Mouse (Mus musculus) forebrain, embryonic 16.5 days (tissue): ENCODE data around the gene H2afv. TPM values are rescaled to one million over a fixed set of nuclear protein-coding genes. Genes with fewer than 3 reads are reported as not detected.

Source experiments
- ATAC-seq: fragments of 200-750 bp; cut with Nextera tagmentation; 2 replicates; pipeline ENCODE4 v1.8.0; 2017; ENCODE audit warnings: mild to moderate bottlenecking, moderate library complexity
- H3K27ac ChIP-seq: fragments of 300-500 bp; sonication (generic); 2 replicates; pipeline ENCODE4 v1.5.1; 2014; ENCODE audit warnings: low read length, control low read depth
- H3K27me3 ChIP-seq: fragments of 300-500 bp; sonication (generic); replicated peaks from 2 replicates; pipeline ENCODE4 v1.6.1; 2014; ENCODE audit warnings: low read length; ENCODE audit not compliant: control insufficient read depth, insufficient read depth
- H3K36me3 ChIP-seq: fragments of 300-500 bp; sonication (generic); 2 replicates; pipeline ENCODE4 v1.6.1; 2014; ENCODE audit not compliant: control insufficient read depth, insufficient read depth
- H3K4me1 ChIP-seq: fragments of 300-500 bp; sonication (generic); replicated peaks from 2 replicates; pipeline ENCODE4 v1.6.1; 2014; ENCODE audit warnings: low read length; ENCODE audit not compliant: control insufficient read depth, insufficient read depth
- H3K4me2 ChIP-seq: fragments of 300-500 bp; sonication (generic); 2 replicates; pipeline ENCODE4 v1.6.1; 2014; ENCODE audit warnings: mild to moderate bottlenecking, low read length, control low read depth
- H3K4me3 ChIP-seq: fragments of 300-500 bp; sonication (generic); replicated peaks from 2 replicates; pipeline ENCODE4 v1.5.1; 2014; ENCODE audit warnings: mild to moderate bottlenecking, low read length, control low read depth
- H3K9ac ChIP-seq: fragments of 300-500 bp; sonication (generic); replicated peaks from 2 replicates; pipeline ENCODE4 v1.6.1; 2014; ENCODE audit warnings: low read depth, low read length, control low read depth
- H3K9me3 ChIP-seq: fragments of 300-500 bp; sonication (generic); 2 replicates; pipeline ENCODE4 v1.6.1; 2016; ENCODE audit warnings: low read length; ENCODE audit not compliant: control insufficient read depth
- WGBS: fragments of 180-500 bp; shearing (Covaris S2); extraction: QIAGEN DNeasy Blood & Tissue Kit; methylation state at CpG from one replicate; pipeline ENCODE4 v1.1.7; 2014; 5-methylcytosine and 5-hydroxymethylcytosine counted together
- polyA plus RNA-seq: library from polyadenylated mRNA; unstranded; fragments of >200 nt; fragmentation: Nextera tagmentation; extraction: Ambion mirVana; gene quantifications from 2 replicates; pipeline ENCODE4 v1.2.1, GENCODE M21; 2015

Gene H2afv
- polyA plus RNA-seq, 1 experiment from 2014 or later, result 438 TPM

- Histone ChIP-seq H3K9me3 (no peaks in the 10 kb centered on the region), H3K27me3 (no peaks in the 10 kb centered on the region)
- ATAC-seq, result no peak
Observed at GRCm38 (mm10) chr11:6398141-6398540, 46.1 kb downstream of the H2afv start.

GRCm38 (mm10) chr11:6395565-6395964 is 48.7 kb downstream of the H2afv start:
- Histone ChIP-seq H3K4me1 (peaks cover 21% of the 10 kb centered on the region), H3K36me3 (peaks cover 47% of the 10 kb centered on the region), H3K4me3 (no peak overlapping the region), H3K9me3 (no peaks in the 10 kb centered on the region), H3K4me2 (no peak overlapping the region), H3K9ac (no peak overlapping the region), H3K27me3 (no peaks in the 10 kb centered on the region), H3K27ac (no peak overlapping the region)
- no peak for ATAC-seq
- WGBS, result 91% methylated on average over 5 of the region's 5 CpGs

More at GRCm38 (mm10) chr11:6398141-6398540, 46.1 kb downstream of the H2afv start:
- Histone ChIP-seq H3K9ac (no peak overlapping the region), H3K36me3 (peaks cover 61% of the 10 kb centered on the region), H3K4me1 (peaks cover 5% of the 10 kb centered on the region; the same call in 1 of the 2 replicates), H3K4me2 (no peak overlapping the region), H3K27ac (no peak overlapping the region), H3K4me3 (no peak overlapping the region)
- 93% methylated on average over 10 of the region's 10 CpGs for WGBS

GRCm38 (mm10) chr11:6393866-6394265 is 50.4 kb downstream of the H2afv start:
- Histone ChIP-seq H3K4me2 (no peak overlapping the region), H3K27ac (no peak overlapping the region), H3K9me3 (no peaks in the 10 kb centered on the region), H3K27me3 (no peaks in the 10 kb centered on the region), H3K36me3 (peaks cover 34% of the 10 kb centered on the region), H3K9ac (no peak overlapping the region), H3K4me3 (no peak overlapping the region), H3K4me1 (peaks cover 28% of the 10 kb centered on the region)
- WGBS, result 70% methylated on average over 1 of the region's 1 CpGs
- ATAC-seq, result no peak

GRCm38 (mm10) chr11:6392857-6393256 is 51.4 kb downstream of the H2afv start:
- Histone ChIP-seq H3K9me3 (no peaks in the 10 kb centered on the region), H3K27me3 (no peaks in the 10 kb centered on the region), H3K36me3 (peaks cover 30% of the 10 kb centered on the region), H3K4me3 (no peak overlapping the region), H3K4me1 (peaks cover 28% of the 10 kb centered on the region), H3K9ac (no peak overlapping the region), H3K27ac (no peak overlapping the region), H3K4me2 (no peak overlapping the region)
- WGBS, result 93% methylated on average over 6 of the region's 6 CpGs
- no peak for ATAC-seq

- H3K4me1 ChIP-seq, result peaks cover 28% of the 10 kb centered on the region
- H3K27ac ChIP-seq, result no peak overlapping the region
- H3K9ac ChIP-seq, result no peak overlapping the region
- H3K27me3 ChIP-seq, result no peaks in the 10 kb centered on the region
- no peak overlapping the region for H3K4me3 ChIP-seq
- 90% methylated on average over 8 of the region's 8 CpGs for WGBS
- H3K36me3 ChIP-seq, result peaks cover 22% of the 10 kb centered on the region
- no peak overlapping the region for H3K4me2 ChIP-seq
- no peaks in the 10 kb centered on the region for H3K9me3 ChIP-seq
- no peak for ATAC-seq
Observed at GRCm38 (mm10) chr11:6391516-6392276, 52.5 kb downstream of the H2afv start.

GRCm38 (mm10) chr11:6390376-6391053 is 53.7 kb downstream of the H2afv start:
- peak overlapping the region; percentile 100; the same call in 1 of the 2 replicates for H3K9ac ChIP-seq
- H3K36me3 ChIP-seq, result peaks cover 15% of the 10 kb centered on the region; the same call in 1 of the 2 replicates
- no peak for ATAC-seq
- WGBS, result 80% methylated on average over 8 of the region's 8 CpGs
- no peaks in the 10 kb centered on the region for H3K9me3 ChIP-seq
- H3K27ac ChIP-seq, result no peak overlapping the region
- H3K4me1 ChIP-seq, result peaks cover 28% of the 10 kb centered on the region
- no peaks in the 10 kb centered on the region for H3K27me3 ChIP-seq
- H3K4me2 ChIP-seq, result peak overlapping the region; percentile 70
- H3K4me3 ChIP-seq, result peak overlapping the region; percentile 87

GRCm38 (mm10) chr11:6389483-6389921 is 54.7 kb downstream of the H2afv start:
- Histone ChIP-seq H3K4me1 (peaks cover 28% of the 10 kb centered on the region), H3K36me3 (peaks cover 14% of the 10 kb centered on the region; the same call in 1 of the 2 replicates), H3K4me3 (peak overlapping the region; percentile 87), H3K9me3 (no peaks in the 10 kb centered on the region), H3K27me3 (no peaks in the 10 kb centered on the region), H3K9ac (peak overlapping the region; percentile 100), H3K27ac (peak overlapping the region; percentile 91), H3K4me2 (peak overlapping the region; percentile 70)
- peak; percentile 8 for ATAC-seq
- under 1% methylated on average over 35 of the region's 43 CpGs for WGBS

- Histone ChIP-seq H3K27me3 (no peaks in the 10 kb centered on the region), H3K9ac (peak within 1 kb of the TSS; percentile 100), H3K4me2 (peak within 1 kb of the TSS; percentile 70), H3K36me3 (peaks cover 10% of the 10 kb centered on the region; the same call in 1 of the 2 replicates), H3K9me3 (no peaks in the 10 kb centered on the region), H3K27ac (peak within 1 kb of the TSS; percentile 91), H3K4me1 (peaks cover 23% of the 10 kb centered on the region), H3K4me3 (peak within 1 kb of the TSS; percentile 87)
- peak; percentile 98 for ATAC-seq
- 5% methylated on average over 52 of the region's 60 CpGs for WGBS
Observed at GRCm38 (mm10) chr11:6388726-6389413, 55.4 kb downstream of the H2afv start, which contains the start of gene Zmiz2. Zmiz2 (plus strand) TSS chr11:6389074.
